In genomic region chr2:121505942-121506882, GRCm38 (mm10) we compare ENCODE assay signal across 8 mouse cellular contexts. TPM values are rescaled to one million over a fixed set of nuclear protein-coding genes. Genes with fewer than 3 reads are reported as not detected.
DNase-seq lines count a peak whose midpoint lies in the region; ATAC-seq and TF ChIP-seq lines count a peak whose summit lies in the region.
"Not testable (repeated sequence)": the region's sequence is repeated elsewhere in the genome, so short reads cannot be mapped to it uniquely, and the experiment has no call there.

Mfap1a (minus strand) TSS chr2:121506665.
Wdr76 (plus strand) TSS chr2:121506723.

- H3K4me1 ChIP-seq in cortical plate, adult 2 months (ENCODE audit: control insufficient read depth, insufficient read depth, low read length): not testable (repeated sequence)

- peak; percentile 58 to 74 for DNase-seq in gastrocnemius, adult 8-10 months (ENCODE audit: low spot score in 2 of 2)
- peak; percentile 94 for DNase-seq in induced T-regulatory cell, adult 2 months (ENCODE audit: low read depth)
- DNase-seq in left cerebral cortex, adult 9 months (ENCODE audit: low spot score in 2 of 2): peak; percentile 67 to 88
- DNase-seq in right cerebral cortex, postnatal 14 days: peak; percentile 77
- peak; percentile 70 to 84 for DNase-seq in urinary bladder, postnatal 36 days (ENCODE audit: low spot score in 2 of 2)

- not testable (repeated sequence) for H3K27ac ChIP-seq in cortical plate, adult 2 months (ENCODE audit: insufficient read depth, low read length)

- TF ChIP-seq CTCF in cortical plate, adult 2 months (IDR thresholded peaks at IDR 0.05; ENCODE audit: extremely low read depth, insufficient read depth, low read length): not testable (repeated sequence)

- peak; percentile 87 for ATAC-seq in activated CD4-positive, CD25-positive, alpha-beta regulatory T cell, adult 4 months
- peak; percentile 98 for ATAC-seq in megakaryocyte progenitor cell, adult 5-6 weeks (replicated peaks; ENCODE audit: poor library complexity)

- TF ChIP-seq POLR2A in cortical plate, adult 2 months (IDR thresholded peaks at IDR 0.05; ENCODE audit: extremely low read depth, insufficient read depth, low read length): peak; percentile 92

- peak within 1 kb of the TSS; percentile 62 for H3K4me3 ChIP-seq in cortical plate, adult 2 months (ENCODE audit: insufficient read depth, low read length)

RNA-seq across cellular contexts. Expression of gene Mfap1a, which starts in this region (rescaled TPM):
- polyA plus RNA-seq in activated CD4-positive, CD25-positive, alpha-beta regulatory T cell, adult 4 months (2017; shearing (Covaris generic)): 10 to 100 TPM; 32.7 to 47.6 TPM
- 17.2 and 17.8 TPM in 2 replicates for polyA plus RNA-seq in cortical plate, adult 2 months (2012; rRNA removed)
- total RNA-seq in gastrocnemius, adult 8-10 months (2022): 10 to 100 TPM; 15.1 to 21.0 (median 16.4) TPM
- total RNA-seq in megakaryocyte progenitor cell, adult 5-6 weeks (2015): 20.5 and 25.2 TPM in 2 replicates
- total RNA-seq in megakaryocyte progenitor cell, adult 5-6 weeks (2017): 33.5 and 39.0 TPM in 2 replicates

RNA-seq across cellular contexts. Expression of gene Wdr76, which starts in this region (rescaled TPM):
- polyA plus RNA-seq in activated CD4-positive, CD25-positive, alpha-beta regulatory T cell, adult 4 months (2017; shearing (Covaris generic)): 10 to 100 TPM; 10.1 to 20.5 TPM
- polyA plus RNA-seq in cortical plate, adult 2 months (2012; rRNA removed): 2.9 and 3.7 TPM in 2 replicates
- total RNA-seq in gastrocnemius, adult 8-10 months (2022): 1 to 10 TPM; 1.2 to 1.9 (median 1.7) TPM
- total RNA-seq in megakaryocyte progenitor cell, adult 5-6 weeks (2015): 38.0 and 40.1 TPM in 2 replicates
- total RNA-seq in megakaryocyte progenitor cell, adult 5-6 weeks (2017): 38.9 and 39.1 TPM in 2 replicates

Comparison
In these comparisons a context has a peak if more than half of its experiments do, and no peak if none do; other contexts are left out.
1. RNA of gene Wdr76 (total RNA-seq): 38.0 to 40.1 TPM in megakaryocyte progenitor cell, adult 5-6 weeks; 1.2 to 1.9 TPM in gastrocnemius, adult 8-10 months; every median in the first group is over 10 times any median in the second.
2. Peak in every context shown above with its lines, with median percentiles within 50 percentile points of each other: DNase-seq.